ENCODE assay signal across 9 mouse cellular contexts in the genomic region with DNA sequence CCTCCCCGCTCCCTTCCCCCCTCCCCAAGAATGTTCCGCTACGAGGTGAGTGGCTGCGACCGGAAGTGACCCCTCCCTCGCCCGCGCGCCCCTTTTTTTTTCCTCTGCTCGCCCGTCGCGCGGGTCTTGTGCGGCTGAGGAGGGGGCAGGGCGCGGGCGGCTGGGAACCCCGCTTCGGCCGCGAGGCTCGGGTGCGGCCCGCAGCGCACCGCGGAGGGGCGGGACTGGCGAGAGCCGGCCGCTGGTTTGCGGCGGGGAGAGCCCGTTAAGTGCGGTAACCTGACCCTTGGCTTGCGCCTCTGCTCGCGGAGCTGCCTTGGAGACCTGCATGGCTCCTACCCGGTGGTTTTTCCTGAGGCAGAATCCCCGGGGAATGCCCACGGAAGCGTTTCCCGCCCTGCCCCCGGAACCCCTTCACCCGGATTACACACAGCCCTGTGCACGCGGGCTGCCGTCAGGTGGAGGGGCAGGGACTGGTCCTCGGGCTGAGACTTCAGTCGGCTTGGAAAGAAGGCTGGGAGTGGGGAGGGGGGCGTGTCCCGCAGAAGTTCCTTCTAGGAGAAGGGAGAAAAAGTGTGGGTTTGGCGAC. TPM values are rescaled to one million over a fixed set of nuclear protein-coding genes. Genes with fewer than 3 reads are reported as not detected.
DNase-seq lines count a peak whose midpoint lies in the region; ATAC-seq and TF ChIP-seq lines count a peak whose summit lies in the region.
"Had no signal": no experiment of that assay in that cellular context is flagged by ENCODE, and none has a peak within 500 bp of the region (broad histone marks: within the 10 kb centered on the region; RNA-seq: fewer than 3 reads in every experiment).

No protein-coding gene starts in this region.

- WGBS in liver, embryonic 16.5 days (ENCODE audit: insufficient replicate concordance), result under 1% methylated on average over 51 of the region's 54 CpGs
- under 1% methylated on average over 42 of the region's 54 CpGs for WGBS in neural tube, embryonic 15.5 days

- H3K36me3 ChIP-seq in CH12.LX (replicated peaks in 1 of 2; ENCODE audit: control insufficient read depth in 1 of 2, insufficient read depth in 1 of 2, low read length in 1 of 2), result peaks cover 16 to 26% of the 10 kb centered on the region in 2 experiments
- H3K36me3 ChIP-seq in liver, embryonic 16.5 days (ENCODE audit: control insufficient read depth, insufficient read depth), result peaks cover 3% of the 10 kb centered on the region; the same call in 1 of the 2 replicates
- 0 out of 2 replicates have a peak, but pooled peaks cover 6% of the 10 kb centered on the region for H3K36me3 ChIP-seq in neural tube, embryonic 15.5 days

- H3K4me2 ChIP-seq in CH12.LX (ENCODE audit: insufficient read depth, low read depth, poor library complexity, severe bottlenecking), result peak overlapping the region; percentile 67; the same call in 1 of the 2 replicates
- H3K4me2 ChIP-seq in liver, embryonic 16.5 days (ENCODE audit: low read depth, low read length), result peak overlapping the region; percentile 93
- peak overlapping the region; percentile 77 for H3K4me2 ChIP-seq in neural tube, embryonic 15.5 days

- dilution Hi-C loops in CH12.LX (cut with MboI; ENCODE audit: extremely low pct_ligation_motif_present, extremely low pct_unique_long_range_greater_than_20kb, low sequenced_read_pairs), result no loop called here

- no peak for TF ChIP-seq POLR2A in CH12.LX (IDR thresholded peaks at IDR 0.05; ENCODE audit: low read depth, low read length)
- TF ChIP-seq POLR2A in embryonic fibroblast, embryonic 13.5 days (IDR thresholded peaks at IDR 0.05; ENCODE audit: low read depth, low read length), result 0 out of 2 replicates have a peak, but pooled peaks have one; percentile 19

- H3K4me3 ChIP-seq in CH12.LX (replicated peaks in 1 of 3; ENCODE audit: low read depth in 2 of 3, low read length in 2 of 3, poor library complexity in 1 of 3), result peak overlapping the region; percentile 82 to 95 (median 84)
- peak overlapping the region; percentile 83 for H3K4me3 ChIP-seq in embryonic fibroblast, embryonic 13.5 days (ENCODE audit: insufficient read depth, low read length)
- peak overlapping the region; percentile 92 for H3K4me3 ChIP-seq in liver, embryonic 16.5 days (ENCODE audit: low read depth, low read length)
- H3K4me3 ChIP-seq in neural tube, embryonic 15.5 days (replicated peaks), result peak overlapping the region; percentile 92

- peak overlapping the region; percentile 45; the same call in 1 of the 2 replicates for H3K27ac ChIP-seq in CH12.LX (ENCODE audit: insufficient read depth, low read depth)
- H3K27ac ChIP-seq in embryonic fibroblast, embryonic 13.5 days (ENCODE audit: insufficient read depth, low read length), result peak overlapping the region; percentile 44; the same call in 1 of the 2 replicates
- H3K27ac ChIP-seq in liver, embryonic 16.5 days (ENCODE audit: low read length), result peak overlapping the region; percentile 87
- peak overlapping the region; percentile 92 for H3K27ac ChIP-seq in neural tube, embryonic 15.5 days (replicated peaks)

- no peaks in the 10 kb centered on the region for H3K9me3 ChIP-seq in CH12.LX (replicated peaks; ENCODE audit: low read length)
- no peaks in the 10 kb centered on the region for H3K9me3 ChIP-seq in liver, embryonic 16.5 days (replicated peaks; ENCODE audit: control insufficient read depth, low read length)
- no peaks in the 10 kb centered on the region for H3K9me3 ChIP-seq in neural tube, embryonic 15.5 days (replicated peaks)

- TF ChIP-seq CTCF in CH12.LX (conservative IDR thresholded peaks at IDR 0.05 in 1 of 2, IDR thresholded peaks at IDR 0.05 in 1 of 2; ENCODE audit: low read depth in 2 of 2, low read length in 2 of 2), result no peak
- TF ChIP-seq CTCF in embryonic fibroblast, embryonic 13.5 days (IDR thresholded peaks at IDR 0.05; ENCODE audit: borderline replicate concordance, insufficient read depth, low read length), result no peak

- no peaks in the 10 kb centered on the region for H3K27me3 ChIP-seq in CH12.LX (replicated peaks)
- H3K27me3 ChIP-seq in liver, embryonic 16.5 days (ENCODE audit: control insufficient read depth, insufficient read depth, low read depth, low read length), result no peaks in the 10 kb centered on the region
- H3K27me3 ChIP-seq in neural tube, embryonic 15.5 days (replicated peaks), result no peaks in the 10 kb centered on the region

- H3K4me1 ChIP-seq in CH12.LX (ENCODE audit: control insufficient read depth in 1 of 2, insufficient read depth in 2 of 2), result peaks cover 7 to 39% of the 10 kb centered on the region in 2 experiments
- no peaks in the 10 kb centered on the region for H3K4me1 ChIP-seq in embryonic fibroblast, embryonic 13.5 days (ENCODE audit: control insufficient read depth, insufficient read depth, low read length)
- peaks cover 11% of the 10 kb centered on the region for H3K4me1 ChIP-seq in liver, embryonic 16.5 days (ENCODE audit: control insufficient read depth, low read depth, low read length)
- H3K4me1 ChIP-seq in neural tube, embryonic 15.5 days, result peaks cover 28% of the 10 kb centered on the region

- H3K79me2 ChIP-seq in CH12.LX (replicated peaks; ENCODE audit: control insufficient read depth, extremely low read depth, insufficient read depth, poor library complexity, severe bottlenecking), result peaks cover 35% of the 10 kb centered on the region

- H3K9ac ChIP-seq in CH12.LX (ENCODE audit: insufficient read depth, low read depth), result peak overlapping the region; percentile 91
- peak overlapping the region; percentile 95 for H3K9ac ChIP-seq in liver, embryonic 16.5 days (ENCODE audit: low read depth, low read length)
- H3K9ac ChIP-seq in neural tube, embryonic 15.5 days (replicated peaks), result peak overlapping the region; percentile 88

- TF ChIP-seq RAD21 in CH12.LX (IDR thresholded peaks at IDR 0.05; ENCODE audit: low read depth, low read length), result no peak

- no peak for TF ChIP-seq EP300 in CH12.LX (IDR thresholded peaks at IDR 0.05; ENCODE audit: low read length)

- DNase-seq in CH12.LX (ENCODE audit: extremely low read depth), result peak; percentile 32
- DNase-seq in adrenal gland, adult 2 months, result peak; percentile 80
- peak; percentile 65 to 66 for DNase-seq in heart, adult 9 months (ENCODE audit: low spot score in 2 of 2)
- peak; percentile 68 for DNase-seq in kidney, adult 18-20 months
- peak; percentile 42 for DNase-seq in urinary bladder, postnatal 14 days (ENCODE audit: low spot score)

- peak; percentile 58 for ATAC-seq in liver, embryonic 16.5 days (ENCODE audit: low read depth)
- ATAC-seq in neural tube, embryonic 15.5 days (ENCODE audit: low FRiP score), result peak; percentile 63

- in situ Hi-C loops in CH12.LX (cut with MboI; ENCODE audit: low pct_ligation_motif_present, low pct_unique_long_range_greater_than_20kb, low sequenced_read_pairs), result no loop called here

TF ChIP-seq in CH12.LX, 34 proteins besides CTCF, POLR2A, EP300 and RAD21 (continues in another document):
- TF ChIP-seq USF1 (IDR thresholded peaks at IDR 0.05; ENCODE audit: low read depth, low read length) (no peak), MXI1 (IDR thresholded peaks at IDR 0.05; ENCODE audit: low read depth, low read length) (peak; percentile 81)

RNA-seq across cellular contexts. Expression of gene Patl1, which starts 0.4 kb away (rescaled TPM):
- 8.2 and 8.5 TPM in 2 replicates for total RNA-seq in CH12.LX (2012; rRNA removed)
- total RNA-seq in CH12.LX (2014; rRNA removed), result 10.0 and 12.0 TPM in 2 replicates
- 35.9 and 40.8 TPM in 2 replicates for polyA plus RNA-seq in CH12.LX (2012; ENCODE audit: insufficient read length, low read depth)
- total RNA-seq in adrenal gland, adult 2 months (2021), result 10 to 100 TPM; 24.2 to 35.3 TPM
- 13.5 and 15.7 TPM in 2 replicates for polyA plus RNA-seq in adrenal gland, adult 2 months (2012; rRNA removed)
- 23.5 and 26.1 TPM in 2 replicates for polyA plus RNA-seq in embryonic fibroblast, embryonic 13.5 days (2011; ENCODE audit: insufficient read length, low read depth, missing spikeins)
- polyA plus RNA-seq in liver, embryonic 16.5 days (2015; fragmentation: Nextera tagmentation; extraction: Ambion mirVana), result 6.8 TPM in 2 replicates
- 13.3 and 15.2 TPM in 2 replicates for polyA plus RNA-seq in neural tube, embryonic 15.5 days (2015; fragmentation: Nextera tagmentation; extraction: Ambion mirVana)

RNA-seq across cellular contexts. Expression of gene Olfr1420, which starts 26.3 kb away (rescaled TPM):
- total RNA-seq in CH12.LX (2012; rRNA removed), result not detected in 2 replicates
- total RNA-seq in CH12.LX (2014; rRNA removed), result not detected in 2 replicates
- not detected in 2 replicates for polyA plus RNA-seq in CH12.LX (2012; ENCODE audit: insufficient read length, low read depth)
- not detected for total RNA-seq in adrenal gland, adult 2 months (2021)
- polyA plus RNA-seq in adrenal gland, adult 2 months (2012; rRNA removed), result not detected in 2 replicates
- polyA plus RNA-seq in embryonic fibroblast, embryonic 13.5 days (2011; ENCODE audit: insufficient read length, low read depth, missing spikeins), result not detected in 2 replicates
- not detected in 2 replicates for polyA plus RNA-seq in liver, embryonic 16.5 days (2015; fragmentation: Nextera tagmentation; extraction: Ambion mirVana)
- polyA plus RNA-seq in neural tube, embryonic 15.5 days (2015; fragmentation: Nextera tagmentation; extraction: Ambion mirVana), result not detected in 2 replicates
- total RNA-seq: layer of hippocampus, postnatal 14 days had no signal

RNA-seq across cellular contexts. Expression of gene Olfr1419, which starts 37.7 kb away (rescaled TPM):
- total RNA-seq in CH12.LX (2012; rRNA removed) (not detected in 2 replicates), CH12.LX (2014; rRNA removed) (not detected in 2 replicates)
- polyA plus RNA-seq in CH12.LX (2012; ENCODE audit: insufficient read length, low read depth), result not detected in 2 replicates
- total RNA-seq in adrenal gland, adult 2 months (2021), result not detected
- polyA plus RNA-seq in adrenal gland, adult 2 months (2012; rRNA removed), result not detected in 2 replicates
- not detected in 2 replicates for polyA plus RNA-seq in embryonic fibroblast, embryonic 13.5 days (2011; ENCODE audit: insufficient read length, low read depth, missing spikeins)
- polyA plus RNA-seq in liver, embryonic 16.5 days (2015; fragmentation: Nextera tagmentation; extraction: Ambion mirVana), result not detected in 2 replicates
- not detected in 2 replicates for polyA plus RNA-seq in neural tube, embryonic 15.5 days (2015; fragmentation: Nextera tagmentation; extraction: Ambion mirVana)
- total RNA-seq: layer of hippocampus, postnatal 14 days had no signal

RNA-seq across cellular contexts. Expression of gene Olfr1418, which starts 51.8 kb away (rescaled TPM):
- not detected in 2 replicates for total RNA-seq in CH12.LX (2012; rRNA removed)
- total RNA-seq in CH12.LX (2014; rRNA removed), result not detected in 2 replicates
- not detected in 2 replicates for polyA plus RNA-seq in CH12.LX (2012; ENCODE audit: insufficient read length, low read depth)
- not detected for total RNA-seq in adrenal gland, adult 2 months (2021)
- not detected in 2 replicates for polyA plus RNA-seq in adrenal gland, adult 2 months (2012; rRNA removed)
- not detected in 2 replicates for polyA plus RNA-seq in embryonic fibroblast, embryonic 13.5 days (2011; ENCODE audit: insufficient read length, low read depth, missing spikeins)
- polyA plus RNA-seq in liver, embryonic 16.5 days (2015; fragmentation: Nextera tagmentation; extraction: Ambion mirVana), result not detected in 2 replicates
- not detected in 2 replicates for polyA plus RNA-seq in neural tube, embryonic 15.5 days (2015; fragmentation: Nextera tagmentation; extraction: Ambion mirVana)
- total RNA-seq: layer of hippocampus, postnatal 14 days had no signal

RNA-seq across cellular contexts. Expression of gene Osbp, which starts 53.1 kb away (rescaled TPM):
- total RNA-seq in CH12.LX (2012; rRNA removed) (17.7 and 20.6 TPM in 2 replicates), CH12.LX (2014; rRNA removed) (21.1 and 21.4 TPM in 2 replicates)
- 24.7 and 25.0 TPM in 2 replicates for polyA plus RNA-seq in CH12.LX (2012; ENCODE audit: insufficient read length, low read depth)
- total RNA-seq in adrenal gland, adult 2 months (2021), result 10 to 100 TPM; 80.8 to 86.7 TPM
- 9.6 and 14.0 TPM in 2 replicates for polyA plus RNA-seq in adrenal gland, adult 2 months (2012; rRNA removed)
- polyA plus RNA-seq in embryonic fibroblast, embryonic 13.5 days (2011; ENCODE audit: insufficient read length, low read depth, missing spikeins), result 49.4 and 54.4 TPM in 2 replicates
- polyA plus RNA-seq in liver, embryonic 16.5 days (2015; fragmentation: Nextera tagmentation; extraction: Ambion mirVana), result 1.7 TPM in 2 replicates
- polyA plus RNA-seq in neural tube, embryonic 15.5 days (2015; fragmentation: Nextera tagmentation; extraction: Ambion mirVana), result 3.4 and 3.8 TPM in 2 replicates

Comparison
In these comparisons a context has a peak if more than half of its experiments do, and no peak if none do; other contexts are left out.
1. Peak in every context shown above with its lines: DNase-seq, ATAC-seq, H3K4me3 ChIP-seq and H3K27ac ChIP-seq.